Mouse (Mus musculus) retina, postnatal 7 days (tissue): ENCODE data around the gene Acsm4.
"Not testable (repeated sequence)": the region's sequence is repeated elsewhere in the genome, so short reads cannot be mapped to it uniquely, and the experiment has no call there.

ENCODE experiments used
- DNase-seq: peaks from one replicate; pipeline ENCODE4 v3.0.0-alpha.2; 2012; ENCODE audit warnings: low read depth, low spot score

Gene Acsm4

GRCm38 (mm10) chr7:119689726-119690125 lies at the start of gene Acsm4:
TSS of gene Acsm4 (plus strand) at chr7:119690026.
- no peak for DNase-seq

- DNase-seq: no peak
Measured at GRCm38 (mm10) chr7:119642307-119642706, 47.5 kb upstream of the Acsm4 start.

- DNase-seq: no peak
Measured at GRCm38 (mm10) chr7:119667893-119668292, 21.9 kb upstream of the Acsm4 start.

- no peak for DNase-seq
Measured at GRCm38 (mm10) chr7:119670395-119670794, 19.4 kb upstream of the Acsm4 start.

GRCm38 (mm10) chr7:119670925-119671324 lies 18.9 kb upstream of the Acsm4 start:
- peak; percentile 4 for DNase-seq

GRCm38 (mm10) chr7:119673465-119673864 lies 16.4 kb upstream of the Acsm4 start:
- DNase-seq: peak; percentile 29

- no peak for DNase-seq
Measured at GRCm38 (mm10) chr7:119680107-119680506, 9.7 kb upstream of the Acsm4 start.

- no peak for DNase-seq
Measured at GRCm38 (mm10) chr7:119682699-119683098, 7.1 kb upstream of the Acsm4 start.

- DNase-seq: no peak
Measured at GRCm38 (mm10) chr7:119692302-119692701, 2.5 kb downstream of the Acsm4 start.

GRCm38 (mm10) chr7:119694926-119695325 lies 5.1 kb downstream of the Acsm4 start:
- no peak for DNase-seq

GRCm38 (mm10) chr7:119714111-119714510 lies 24.3 kb downstream of the Acsm4 start:
- DNase-seq: no peak

- DNase-seq: peak; percentile 88
Measured at GRCm38 (mm10) chr7:119720253-119720946, 30.6 kb downstream of the Acsm4 start, which contains the start of gene Thumpd1. TSS of gene Thumpd1 (minus strand) at chr7:119720798.

GRCm38 (mm10) chr7:119720947-119721310 lies 31.1 kb downstream of the Acsm4 start:
- no peak for DNase-seq

- DNase-seq: no peak
Measured at GRCm38 (mm10) chr7:119727621-119728020, 37.8 kb downstream of the Acsm4 start.

- not testable (repeated sequence) for DNase-seq
Measured at GRCm38 (mm10) chr7:119731262-119731661, 41.4 kb downstream of the Acsm4 start.

GRCm38 (mm10) chr7:119738877-119739276 lies 49.1 kb downstream of the Acsm4 start:
- no peak for DNase-seq

GRCm38 (mm10) chr7:119739798-119740468 lies 50.1 kb downstream of the Acsm4 start:
- DNase-seq: not testable (repeated sequence)

GRCm38 (mm10) chr7:119744321-119744720 lies 54.5 kb downstream of the Acsm4 start:
- DNase-seq: peak; percentile 6

- no peak for DNase-seq
Measured at GRCm38 (mm10) chr7:119745869-119746268, 56.0 kb downstream of the Acsm4 start.

- DNase-seq: no peak
Measured at GRCm38 (mm10) chr7:119748761-119749160, 58.9 kb downstream of the Acsm4 start.

GRCm38 (mm10) chr7:119749942-119750341 lies 60.1 kb downstream of the Acsm4 start:
- no peak for DNase-seq

GRCm38 (mm10) chr7:119753696-119754095 lies 63.9 kb downstream of the Acsm4 start:
- no peak for DNase-seq

GRCm38 (mm10) chr7:119760527-119760951 lies 70.7 kb downstream of the Acsm4 start, which contains the start of gene Acsm3:
TSS of gene Acsm3 (plus strand) at chr7:119760923.
- no peak for DNase-seq
